Mouse (Mus musculus) hindbrain, embryonic 11.5 days (tissue): ENCODE measurements around the gene Tmem171. TPM values are rescaled to one million over a fixed set of nuclear protein-coding genes. Genes with fewer than 3 reads are reported as not detected.

Experiments
- ATAC-seq: fragments of 200-750 bp; cut with Nextera tagmentation; 2 replicates; pipeline ENCODE4 v1.8.0; 2017; ENCODE audit warnings: mild to moderate bottlenecking, moderate TSS enrichment, moderate library complexity; ENCODE audit not compliant: low FRiP score
- DNase-seq: peaks from one replicate; pipeline ENCODE4 v3.0.0-alpha.2; 2015; ENCODE audit warnings: low spot score
- H3K27ac ChIP-seq: fragments of 300-500 bp; sonication (generic); 2 replicates; pipeline ENCODE4 v1.5.1; 2014; ENCODE audit warnings: mild to moderate bottlenecking, low read depth, low read length
- H3K27me3 ChIP-seq: fragments of 300-500 bp; sonication (generic); 2 replicates; pipeline ENCODE4 v1.6.1; 2014; ENCODE audit warnings: mild to moderate bottlenecking, low read length, moderate library complexity, mixed read lengths; ENCODE audit not compliant: control insufficient read depth, insufficient read depth
- H3K36me3 ChIP-seq: fragments of 300-500 bp; sonication (generic); 2 replicates; pipeline ENCODE4 v1.6.1; 2014; ENCODE audit warnings: mild to moderate bottlenecking, low read length, moderate library complexity, mixed read lengths; ENCODE audit not compliant: control insufficient read depth, insufficient read depth
- H3K4me1 ChIP-seq: fragments of 300-500 bp; sonication (generic); replicated peaks from 2 replicates; pipeline ENCODE4 v1.6.1; 2014; ENCODE audit warnings: low read length, mixed read lengths; ENCODE audit not compliant: control insufficient read depth, insufficient read depth
- H3K4me2 ChIP-seq: fragments of 300-500 bp; sonication (generic); replicated peaks from 2 replicates; pipeline ENCODE4 v1.6.1; 2014; ENCODE audit warnings: mild to moderate bottlenecking, low read depth, low read length
- H3K4me3 ChIP-seq: fragments of 300-500 bp; sonication (generic); 2 replicates; pipeline ENCODE4 v1.5.1; 2014; ENCODE audit warnings: low read depth, low read length
- H3K9ac ChIP-seq: fragments of 300-500 bp; sonication (generic); 2 replicates; pipeline ENCODE4 v1.6.1; 2014; ENCODE audit warnings: low read depth, low read length
- H3K9me3 ChIP-seq: fragments of 300-500 bp; sonication (generic); 2 replicates; pipeline ENCODE4 v1.6.1; 2016; ENCODE audit warnings: low read length; ENCODE audit not compliant: control insufficient read depth
- WGBS: fragments of 180-500 bp; shearing (Covaris S2); extraction: QIAGEN DNeasy Blood & Tissue Kit; methylation state at CpG from one replicate; pipeline ENCODE4 v1.1.7; 2014; 5-methylcytosine and 5-hydroxymethylcytosine counted together
- polyA plus RNA-seq: library from polyadenylated mRNA; unstranded; fragments of >200 nt; fragmentation: Nextera tagmentation; extraction: Ambion mirVana; gene quantifications from 2 replicates; pipeline ENCODE4 v1.2.1, GENCODE M21; 2014

Gene Tmem171
- polyA plus RNA-seq, 1 experiment from 2014 or later, result not detected

- 82% methylated on average over 5 of the region's 5 CpGs for WGBS
- Histone ChIP-seq H3K27ac (no peak overlapping the region), H3K9me3 (no peaks in the 10 kb centered on the region), H3K36me3 (no peaks in the 10 kb centered on the region), H3K4me2 (no peak overlapping the region), H3K4me3 (no peak overlapping the region), H3K27me3 (peaks cover 6% of the 10 kb centered on the region), H3K4me1 (no peaks in the 10 kb centered on the region), H3K9ac (no peak overlapping the region)
- DNase-seq (no peak), ATAC-seq (no peak)
Observed at GRCm38 (mm10) chr13:98699982-98700540, 5.4 kb upstream of the Tmem171 start.

- ATAC-seq, result no peak
- Histone ChIP-seq H3K9ac (no peak overlapping the region), H3K9me3 (no peaks in the 10 kb centered on the region), H3K36me3 (no peaks in the 10 kb centered on the region), H3K27me3 (peaks cover 15% of the 10 kb centered on the region), H3K27ac (no peak overlapping the region), H3K4me2 (no peak overlapping the region), H3K4me1 (no peaks in the 10 kb centered on the region), H3K4me3 (no peak overlapping the region)
- no peak for DNase-seq
- 79% methylated on average over 14 of the region's 14 CpGs for WGBS
Observed at GRCm38 (mm10) chr13:98699051-98699744, 4.6 kb upstream of the Tmem171 start.

GRCm38 (mm10) chr13:98696716-98697115, 2.1 kb upstream of the Tmem171 start:
- 93% methylated on average over 3 of the region's 3 CpGs for WGBS
- no peaks in the 10 kb centered on the region for H3K9me3 ChIP-seq
- no peak overlapping the region for H3K4me2 ChIP-seq
- H3K4me1 ChIP-seq, result no peaks in the 10 kb centered on the region
- no peak for ATAC-seq
- H3K36me3 ChIP-seq, result no peaks in the 10 kb centered on the region
- no peak for DNase-seq
- H3K4me3 ChIP-seq, result no peak overlapping the region
- peaks cover 18% of the 10 kb centered on the region for H3K27me3 ChIP-seq
- no peak overlapping the region for H3K9ac ChIP-seq
- no peak overlapping the region for H3K27ac ChIP-seq

DNA sequence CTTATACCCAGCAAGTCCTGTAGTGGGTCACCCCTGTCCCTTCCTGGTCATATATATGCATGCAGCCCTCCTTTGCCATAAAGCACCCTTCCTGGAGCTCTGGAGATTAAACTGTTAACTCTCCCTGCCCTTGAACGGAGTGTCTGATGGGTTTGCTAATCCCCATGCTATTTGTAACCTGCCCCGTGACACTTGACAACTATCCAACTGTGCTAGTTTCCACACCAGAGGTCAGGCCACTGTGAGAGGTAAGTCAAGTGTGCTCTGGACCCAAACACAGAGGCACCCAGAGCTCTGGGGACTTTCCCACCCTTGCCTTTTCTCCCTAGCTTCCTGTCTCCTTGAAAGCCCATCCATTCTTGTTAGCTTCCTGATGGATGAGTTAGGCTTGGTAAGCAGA, 912 bp upstream of the Tmem171 start:
- Histone ChIP-seq H3K27ac (no peak overlapping the region), H3K4me2 (no peak overlapping the region), H3K27me3 (peaks cover 18% of the 10 kb centered on the region), H3K4me3 (no peak overlapping the region), H3K36me3 (no peaks in the 10 kb centered on the region), H3K4me1 (no peaks in the 10 kb centered on the region), H3K9me3 (no peaks in the 10 kb centered on the region), H3K9ac (no peak overlapping the region)
- DNase-seq, result no peak
- ATAC-seq, result no peak
- 38% methylated on average over 2 of the region's 2 CpGs for WGBS

DNA sequence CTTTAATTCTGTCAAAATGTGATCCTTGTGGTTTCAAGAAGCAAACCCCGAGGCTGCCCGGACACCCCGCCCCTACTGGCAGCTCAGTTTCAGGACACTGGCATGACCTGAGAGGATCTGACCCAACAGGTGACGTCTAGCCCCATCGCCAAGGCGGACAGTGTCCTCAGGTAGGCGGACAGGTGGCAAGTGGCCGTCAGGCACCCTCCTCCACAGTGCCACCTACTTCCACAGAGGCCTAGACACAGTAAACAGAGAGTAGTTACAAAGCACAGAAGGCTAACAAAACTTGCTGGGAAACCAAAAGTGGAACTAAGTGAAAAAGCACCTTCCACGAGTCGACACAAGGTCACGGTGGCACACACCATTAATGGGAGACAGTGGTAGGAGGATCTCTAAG, 1.3 kb downstream of the Tmem171 start:
- 91% methylated on average over 11 of the region's 11 CpGs for WGBS
- Histone ChIP-seq H3K27me3 (peaks cover 18% of the 10 kb centered on the region), H3K27ac (no peak overlapping the region), H3K36me3 (no peaks in the 10 kb centered on the region), H3K9me3 (no peaks in the 10 kb centered on the region), H3K9ac (no peak overlapping the region), H3K4me2 (no peak overlapping the region), H3K4me1 (no peaks in the 10 kb centered on the region), H3K4me3 (no peak overlapping the region)
- DNase-seq, result no peak
- ATAC-seq, result no peak

- H3K9ac ChIP-seq, result no peak overlapping the region
- H3K9me3 ChIP-seq, result no peaks in the 10 kb centered on the region
- H3K27ac ChIP-seq, result no peak overlapping the region
- H3K4me1 ChIP-seq, result no peaks in the 10 kb centered on the region
- ATAC-seq (no peak), DNase-seq (no peak)
- H3K4me2 ChIP-seq, result no peak overlapping the region
- H3K27me3 ChIP-seq, result peaks cover 18% of the 10 kb centered on the region
- H3K36me3 ChIP-seq, result no peaks in the 10 kb centered on the region
- WGBS, result 95% methylated on average over 13 of the region's 13 CpGs
- no peak overlapping the region for H3K4me3 ChIP-seq
Observed at GRCm38 (mm10) chr13:98691956-98692515, 2.6 kb downstream of the Tmem171 start.

- DNase-seq, result no peak
- no peak overlapping the region for H3K4me2 ChIP-seq
- H3K9me3 ChIP-seq, result no peaks in the 10 kb centered on the region
- H3K4me1 ChIP-seq, result no peaks in the 10 kb centered on the region
- peaks cover 18% of the 10 kb centered on the region for H3K27me3 ChIP-seq
- H3K36me3 ChIP-seq, result no peaks in the 10 kb centered on the region
- no peak overlapping the region for H3K27ac ChIP-seq
- ATAC-seq, result no peak
- 89% methylated on average over 11 of the region's 11 CpGs for WGBS
- no peak overlapping the region for H3K9ac ChIP-seq
- H3K4me3 ChIP-seq, result no peak overlapping the region
Observed at GRCm38 (mm10) chr13:98690886-98691285, 3.7 kb downstream of the Tmem171 start.

GRCm38 (mm10) chr13:98689605-98690290, 4.9 kb downstream of the Tmem171 start:
- no peak overlapping the region for H3K9ac ChIP-seq
- 78% methylated on average over 11 of the region's 11 CpGs for WGBS
- no peak overlapping the region for H3K27ac ChIP-seq
- H3K9me3 ChIP-seq, result no peaks in the 10 kb centered on the region
- H3K36me3 ChIP-seq, result no peaks in the 10 kb centered on the region
- ATAC-seq (no peak), DNase-seq (no peak)
- H3K4me1 ChIP-seq, result no peaks in the 10 kb centered on the region
- no peak overlapping the region for H3K4me3 ChIP-seq
- H3K27me3 ChIP-seq, result peaks cover 9% of the 10 kb centered on the region
- no peak overlapping the region for H3K4me2 ChIP-seq
